Mouse (Mus musculus) myocyte (in vitro differentiated cells): ENCODE data around the gene Zap70.

Experiments
- CEBPB ChIP-seq: IDR thresholded peaks from 2 replicates; pipeline ENCODE4 v1.6.1; 2011; ENCODE audit warnings: mild to moderate bottlenecking, moderate library complexity; ENCODE audit not compliant: poor library complexity, insufficient read depth, severe bottlenecking
- E2F4 ChIP-seq: IDR thresholded peaks from one replicate; pipeline ENCODE4 v1.6.1; 2011; ENCODE audit warnings: mild to moderate bottlenecking, control low read depth, moderate library complexity; ENCODE audit not compliant: insufficient read depth
- MAX ChIP-seq: IDR thresholded peaks from one replicate; pipeline ENCODE4 v1.6.1; 2011; ENCODE audit warnings: low read depth, mild to moderate bottlenecking, control low read depth
- MYOD1 ChIP-seq, 3 experiments: IDR thresholded peaks; one replicate each; pipeline ENCODE4 v1.6.1; 2011; ENCODE audit warnings: control low read depth in 2 of 3, low read depth in 2 of 3, mild to moderate bottlenecking in 2 of 3, moderate library complexity in 1 of 3; ENCODE audit not compliant: insufficient read length in 2 of 3, control insufficient read depth in 1 of 3
- POLR2A ChIP-seq: IDR thresholded peaks from one replicate; pipeline ENCODE4 v1.6.1; 2011; ENCODE audit warnings: low read depth, mild to moderate bottlenecking, control low read depth, moderate library complexity; ENCODE audit not compliant: insufficient read length
- REST ChIP-seq: IDR thresholded peaks from one replicate; pipeline ENCODE4 v1.6.1; 2011; ENCODE audit warnings: mild to moderate bottlenecking, control low read depth, moderate library complexity; ENCODE audit not compliant: insufficient read depth, insufficient read length
- SRF ChIP-seq: IDR thresholded peaks from one replicate; pipeline ENCODE4 v1.6.1; 2011; ENCODE audit warnings: low read depth; ENCODE audit not compliant: control insufficient read depth, insufficient read length
- TCF12 ChIP-seq: IDR thresholded peaks from one replicate; pipeline ENCODE4 v1.6.1; 2011; ENCODE audit warnings: mild to moderate bottlenecking, control low read depth; ENCODE audit not compliant: poor library complexity, insufficient read depth, severe bottlenecking

- TF ChIP-seq E2F4 (no peak), POLR2A (no peak), MYOD1 (IDR thresholded peaks at IDR 0.05; ENCODE audit: control insufficient read depth in 1 of 3, insufficient read length in 2 of 3, low read depth in 2 of 3) (no peak), MAX (no peak), REST (no peak), CEBPB (no peak), SRF (no peak), TCF12 (no peak)
Observed at GRCm38 (mm10) chr1:36813415-36813814, 51.8 kb downstream of the Zap70 start.
